Mouse (Mus musculus): ENCODE results near the gene Slc35b1. TPM values are rescaled to one million over a fixed set of nuclear protein-coding genes. Genes with fewer than 3 reads are reported as not detected.
"Not testable (repeated sequence)": the region's sequence is repeated elsewhere in the genome, so short reads cannot be mapped to it uniquely, and the experiment has no call there.

Slc35b1 gene
- total and polyA plus RNA-seq, 3 experiments: 47.0 to 125 (median 75.1) TPM

DNA sequence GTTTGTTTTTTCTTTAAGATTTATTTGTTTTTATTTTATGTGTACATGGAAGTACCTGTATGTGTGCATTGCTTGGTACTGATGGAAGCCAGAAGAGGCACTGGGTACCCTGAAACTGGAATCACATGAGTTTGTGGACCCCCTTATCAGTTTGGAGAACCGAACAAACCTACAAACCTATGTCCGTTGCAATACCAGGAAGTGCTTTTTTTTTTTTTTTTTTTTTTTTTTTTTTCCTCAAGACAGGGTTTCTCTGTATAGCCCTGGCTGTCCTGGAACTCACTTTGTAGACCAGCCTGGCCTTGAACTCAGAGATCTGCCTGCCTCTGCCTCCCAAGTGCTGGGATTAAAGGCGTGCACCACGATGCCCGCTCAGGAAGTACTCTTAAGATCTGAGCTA lies 21.9 kb downstream of the Slc35b1 start:
- H3K9me3 ChIP-seq (replicated peaks; ENCODE audit: low read length); H3K4me2 ChIP-seq (ENCODE audit: insufficient read depth, low read depth, poor library complexity, severe bottlenecking); dilution Hi-C loops (cut with MboI; ENCODE audit: extremely low pct_ligation_motif_present, extremely low pct_unique_long_range_greater_than_20kb, low sequenced_read_pairs); H3K79me2 ChIP-seq (replicated peaks; ENCODE audit: control insufficient read depth, extremely low read depth, insufficient read depth, poor library complexity, severe bottlenecking); H3K4me1 ChIP-seq (ENCODE audit: control insufficient read depth in 1 of 2, insufficient read depth in 2 of 2); H3K9ac ChIP-seq (ENCODE audit: insufficient read depth, low read depth); in situ Hi-C loops (cut with MboI; ENCODE audit: low pct_ligation_motif_present, low pct_unique_long_range_greater_than_20kb, low sequenced_read_pairs); DNase-seq (ENCODE audit: extremely low read depth); H3K36me3 ChIP-seq (replicated peaks in 1 of 2; ENCODE audit: control insufficient read depth in 1 of 2, insufficient read depth in 1 of 2, low read length in 1 of 2); H3K27ac ChIP-seq (ENCODE audit: insufficient read depth, low read depth); H3K4me3 ChIP-seq (replicated peaks in 1 of 3; ENCODE audit: low read depth in 2 of 3, low read length in 2 of 3, poor library complexity in 1 of 3): not testable (repeated sequence)
- peaks cover 40% of the 10 kb centered on the region for H3K27me3 ChIP-seq (replicated peaks)
- TF ChIP-seq ZNF384 (IDR thresholded peaks at IDR 0.05; ENCODE audit: low read depth, low read length): peak; percentile 60

DNA sequence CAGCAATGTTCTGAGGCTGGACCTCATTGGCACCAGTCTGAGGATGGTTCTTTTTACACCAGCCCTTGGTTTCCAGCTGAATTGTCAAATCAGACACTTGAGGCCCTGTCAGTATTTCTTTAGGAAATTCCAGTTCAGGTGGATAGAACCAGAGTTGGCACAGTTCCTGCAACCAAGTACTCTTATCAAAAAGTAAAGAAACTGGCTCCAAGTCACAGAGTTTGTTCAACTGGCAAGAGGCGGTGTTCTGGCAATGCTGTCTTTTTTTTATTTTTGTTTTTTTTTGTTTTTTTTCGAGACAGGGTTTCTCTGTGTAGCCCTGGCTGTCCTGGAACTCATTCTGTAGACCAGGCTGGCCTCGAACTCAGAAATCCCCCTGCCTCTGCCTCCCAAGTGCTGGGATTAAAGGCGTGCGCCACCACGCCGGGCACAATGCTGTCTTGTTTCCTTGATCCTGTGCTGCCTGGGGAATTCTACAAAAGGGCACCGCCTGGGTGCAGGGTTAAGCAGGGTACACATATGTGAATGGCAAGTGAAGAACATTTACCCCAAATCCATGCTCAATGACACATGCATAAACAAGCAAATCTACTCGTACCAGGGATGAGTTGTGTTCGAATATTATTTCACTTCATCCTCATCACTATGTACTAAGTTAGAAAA lies 25.1 kb downstream of the Slc35b1 start:
- no peaks in the 10 kb centered on the region for H3K79me2 ChIP-seq (replicated peaks; ENCODE audit: control insufficient read depth, extremely low read depth, insufficient read depth, poor library complexity, severe bottlenecking)
- in situ Hi-C loops (cut with MboI; ENCODE audit: low pct_ligation_motif_present, low pct_unique_long_range_greater_than_20kb, low sequenced_read_pairs) (no loop called here), dilution Hi-C loops (cut with MboI; ENCODE audit: extremely low pct_ligation_motif_present, extremely low pct_unique_long_range_greater_than_20kb, low sequenced_read_pairs) (no loop called here)
- peaks cover 3% of the 10 kb centered on the region for H3K9me3 ChIP-seq (replicated peaks; ENCODE audit: low read length)
- no peak overlapping the region for H3K4me2 ChIP-seq (ENCODE audit: insufficient read depth, low read depth, poor library complexity, severe bottlenecking)
- TF ChIP-seq CHD2 (IDR thresholded peaks at IDR 0.05; ENCODE audit: low read length) (no peak), ZKSCAN1 (IDR thresholded peaks at IDR 0.05; ENCODE audit: borderline replicate concordance, low read depth, low read length) (no peak), CHD1 (IDR thresholded peaks at IDR 0.05; ENCODE audit: low read depth, low read length) (no peak), USF1 (IDR thresholded peaks at IDR 0.05; ENCODE audit: low read depth, low read length) (no peak), NELFE (IDR thresholded peaks at IDR 0.05; ENCODE audit: low read depth, low read length) (no peak), USF2 (conservative IDR thresholded peaks at IDR 0.05; ENCODE audit: low read depth, low read length) (no peak), POLR2AphosphoS2 (IDR thresholded peaks at IDR 0.05; ENCODE audit: low read depth, low read length) (no peak), BHLHE40 (IDR thresholded peaks at IDR 0.05; ENCODE audit: low read depth, low read length) (no peak), MYC (IDR thresholded peaks at IDR 0.05; ENCODE audit: low read depth, low read length) (no peak), E2F4 (IDR thresholded peaks at IDR 0.05; ENCODE audit: insufficient replicate concordance, low read depth, low read length) (no peak), ZMIZ1 (IDR thresholded peaks at IDR 0.05; ENCODE audit: low read depth, low read length) (no peak), ELF1 (IDR thresholded peaks at IDR 0.05; ENCODE audit: low read depth, low read length) (no peak), NRF1 (IDR thresholded peaks at IDR 0.05; ENCODE audit: low read depth, low read length) (no peak), MXI1 (IDR thresholded peaks at IDR 0.05; ENCODE audit: low read depth, low read length) (no peak)
- no peaks in the 10 kb centered on the region for H3K36me3 ChIP-seq (replicated peaks in 1 of 2; ENCODE audit: control insufficient read depth in 1 of 2, insufficient read depth in 1 of 2, low read length in 1 of 2)
- H3K4me3 ChIP-seq (replicated peaks in 1 of 3; ENCODE audit: low read depth in 2 of 3, low read length in 2 of 3, poor library complexity in 1 of 3): no peak overlapping the region
- no peak overlapping the region for H3K27ac ChIP-seq (ENCODE audit: insufficient read depth, low read depth)
- DNase-seq (ENCODE audit: extremely low read depth): no peak
- H3K9ac ChIP-seq (ENCODE audit: insufficient read depth, low read depth): no peak overlapping the region
- H3K4me1 ChIP-seq (ENCODE audit: control insufficient read depth in 1 of 2, insufficient read depth in 2 of 2): peaks cover 2 to 5% of the 10 kb centered on the region in 2 experiments; a peak in 1 of 4 replicates
- peaks cover 43% of the 10 kb centered on the region for H3K27me3 ChIP-seq (replicated peaks)

All from CH12.LX (cell line).